Mouse (Mus musculus) thymus, adult 2 months (tissue): ENCODE measurements around the gene BC048679.

Experiments used
- CTCF ChIP-seq: fragments of 200-500 bp; IDR thresholded peaks from 2 replicates; pipeline ENCODE4 v1.5.1; 2012; ENCODE audit warnings: mild to moderate bottlenecking, control low read depth, low read length, moderate library complexity, borderline replicate concordance; ENCODE audit not compliant: control insufficient read depth, poor library complexity, insufficient read depth; ENCODE audit errors: extremely low read depth
- POLR2A ChIP-seq: fragments of 200-500 bp; IDR thresholded peaks from 2 replicates; pipeline ENCODE4 v1.6.1; 2012; ENCODE audit warnings: mild to moderate bottlenecking, low read length, control low read depth, moderate library complexity; ENCODE audit not compliant: control insufficient read depth, poor library complexity, insufficient read depth; ENCODE audit errors: extremely low read depth

DNA sequence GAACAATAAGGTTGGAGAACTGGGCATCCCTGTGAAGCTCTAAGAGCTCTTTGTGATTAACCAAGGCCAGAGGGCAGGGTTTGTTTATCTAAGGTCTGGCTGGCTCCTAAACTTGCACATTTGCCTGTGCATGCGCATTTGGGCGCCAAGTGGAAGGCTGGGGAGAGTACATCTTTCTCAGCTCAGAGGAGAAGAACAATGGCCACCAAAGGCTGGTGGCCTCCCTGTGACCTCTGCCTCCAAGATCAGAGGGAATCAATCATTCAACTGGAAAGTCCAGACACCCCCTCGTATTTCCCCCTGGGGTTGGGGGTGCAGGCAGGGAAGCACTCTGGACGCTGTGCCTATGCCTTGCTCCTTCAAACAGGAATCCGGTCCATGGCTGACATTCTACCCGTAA, 910 bp downstream of the BC048679 start:
- no peak for TF ChIP-seq CTCF
- no peak for TF ChIP-seq POLR2A
